Mouse (Mus musculus): ENCODE results near the gene Slc2a1.

The Slc2a1 gene

GRCm38 (mm10) chr4:119129096-119129495, 20.6 kb downstream of the Slc2a1 start:
- DNase-seq (ENCODE audit: low read depth, low spot score), result no peak

- DNase-seq (ENCODE audit: low read depth, low spot score), result no peak
These were observed 22.8 kb downstream of the Slc2a1 start for GRCm38 (mm10) chr4:119131189-119131910.

GRCm38 (mm10) chr4:119133306-119133705, 24.8 kb downstream of the Slc2a1 start:
- no peak for DNase-seq (ENCODE audit: low read depth, low spot score)

- no peak for DNase-seq (ENCODE audit: low read depth, low spot score)
These were observed 25.3 kb downstream of the Slc2a1 start for GRCm38 (mm10) chr4:119133860-119134259.

- DNase-seq (ENCODE audit: low read depth, low spot score), result no peak
These were observed 28.8 kb downstream of the Slc2a1 start for GRCm38 (mm10) chr4:119137313-119137712.

- peak; percentile 72 for DNase-seq (ENCODE audit: low read depth, low spot score)
These were observed 29.7 kb downstream of the Slc2a1 start for GRCm38 (mm10) chr4:119138171-119138570.

- no peak for DNase-seq (ENCODE audit: low read depth, low spot score)
These were observed 30.3 kb downstream of the Slc2a1 start for GRCm38 (mm10) chr4:119138776-119139175.

GRCm38 (mm10) chr4:119140126-119140525, 31.6 kb downstream of the Slc2a1 start:
- peak; percentile 69 for DNase-seq (ENCODE audit: low read depth, low spot score)

GRCm38 (mm10) chr4:119141191-119141590, 32.7 kb downstream of the Slc2a1 start:
- peak; percentile 23 for DNase-seq (ENCODE audit: low read depth, low spot score)

- peak; percentile 79 for DNase-seq (ENCODE audit: low read depth, low spot score)
These were observed 33.8 kb downstream of the Slc2a1 start for GRCm38 (mm10) chr4:119142230-119142871.

- DNase-seq (ENCODE audit: low read depth, low spot score), result no peak
These were observed 38.3 kb downstream of the Slc2a1 start for GRCm38 (mm10) chr4:119146816-119147215.

GRCm38 (mm10) chr4:119147347-119147746, 38.8 kb downstream of the Slc2a1 start:
- DNase-seq (ENCODE audit: low read depth, low spot score), result no peak

- no peak for DNase-seq (ENCODE audit: low read depth, low spot score)
These were observed 40.2 kb downstream of the Slc2a1 start for GRCm38 (mm10) chr4:119148741-119149140.

- peak; percentile 64 for DNase-seq (ENCODE audit: low read depth, low spot score)
These were observed 48.7 kb downstream of the Slc2a1 start for GRCm38 (mm10) chr4:119157186-119157585.

GRCm38 (mm10) chr4:119157891-119158290, 49.4 kb downstream of the Slc2a1 start:
- no peak for DNase-seq (ENCODE audit: low read depth, low spot score)

GRCm38 (mm10) chr4:119161358-119161757, 52.8 kb downstream of the Slc2a1 start:
- DNase-seq (ENCODE audit: low read depth, low spot score), result no peak

GRCm38 (mm10) chr4:119162990-119163389, 54.5 kb downstream of the Slc2a1 start:
- DNase-seq (ENCODE audit: low read depth, low spot score), result no peak

GRCm38 (mm10) chr4:119165916-119166315, 57.4 kb downstream of the Slc2a1 start:
- no peak for DNase-seq (ENCODE audit: low read depth, low spot score)

GRCm38 (mm10) chr4:119167068-119167467, 58.6 kb downstream of the Slc2a1 start:
- DNase-seq (ENCODE audit: low read depth, low spot score), result no peak

- DNase-seq (ENCODE audit: low read depth, low spot score), result peak; percentile 84
These were observed 59.2 kb downstream of the Slc2a1 start for GRCm38 (mm10) chr4:119167663-119168062.

GRCm38 (mm10) chr4:119172919-119173650, 64.6 kb downstream of the Slc2a1 start:
- DNase-seq (ENCODE audit: low read depth, low spot score), result no peak

- DNase-seq (ENCODE audit: low read depth, low spot score), result peak; percentile 97
These were observed 65.4 kb downstream of the Slc2a1 start, which contains the start of gene Zfp691 for GRCm38 (mm10) chr4:119173851-119174453. Gene Zfp691, minus strand, starts transcription at chr4:119174195.
